Mouse (Mus musculus) gonadal fat pad, adult 2 months (tissue): ENCODE measurements around the gene Rbsn. TPM values are rescaled to one million over a fixed set of nuclear protein-coding genes. Genes with fewer than 3 reads are reported as not detected.

Experiments
- DNase-seq: peaks from one replicate; pipeline ENCODE4 v3.0.0-alpha.2; 2012; ENCODE audit warnings: low read depth
- polyA plus RNA-seq: library from polyadenylated mRNA; depleted of rRNA; stranded (reverse); fragments of >200 nt; gene quantifications from 2 replicates; pipeline ENCODE4 v1.2.3, GENCODE M21; 2012; rRNA removed

Rbsn gene
- polyA plus RNA-seq, 1 experiment, result 11.1 TPM

DNA sequence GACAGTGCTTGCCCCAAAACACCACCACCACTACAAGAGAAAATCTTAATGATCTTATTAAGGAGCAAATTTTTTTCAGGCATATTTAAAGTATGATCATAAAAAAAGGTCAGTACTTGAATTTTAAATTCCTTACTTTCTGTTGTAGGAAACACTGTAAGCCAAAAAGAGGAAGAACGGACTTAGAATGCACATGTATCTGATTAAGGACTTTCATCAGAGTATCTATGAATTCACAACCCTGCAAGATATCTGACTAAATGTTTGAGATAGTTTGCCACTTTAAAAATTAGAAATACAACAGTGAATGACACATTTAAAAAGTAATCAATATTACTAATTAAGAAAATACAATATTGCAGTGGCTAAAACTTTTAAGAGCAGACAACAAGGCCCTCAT lies 38.3 kb downstream of the Rbsn start:
- DNase-seq, result no peak

DNA sequence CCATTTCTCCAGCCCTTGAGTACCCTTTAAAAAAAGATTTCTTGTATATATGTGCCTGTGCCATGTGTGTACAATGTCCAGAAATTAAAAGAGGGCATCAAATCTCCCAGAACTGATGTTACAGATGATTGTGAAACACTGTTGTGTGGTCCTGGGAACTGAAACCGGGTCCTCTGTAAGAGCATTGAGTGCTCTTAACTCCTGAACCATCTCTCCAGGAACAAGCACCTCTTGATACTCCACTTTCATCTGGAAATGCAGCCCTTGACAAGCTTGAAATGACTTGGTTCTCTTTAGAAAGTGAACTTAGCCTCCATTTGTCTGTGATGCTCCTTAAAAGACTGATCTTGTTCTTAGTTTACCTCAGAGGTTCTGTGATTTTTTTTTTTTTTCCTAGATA lies 52.0 kb downstream of the Rbsn start:
- DNase-seq, result no peak

GRCm38 (mm10) chr6:92158801-92159200 lies 55.9 kb downstream of the Rbsn start:
- DNase-seq, result no peak

DNA sequence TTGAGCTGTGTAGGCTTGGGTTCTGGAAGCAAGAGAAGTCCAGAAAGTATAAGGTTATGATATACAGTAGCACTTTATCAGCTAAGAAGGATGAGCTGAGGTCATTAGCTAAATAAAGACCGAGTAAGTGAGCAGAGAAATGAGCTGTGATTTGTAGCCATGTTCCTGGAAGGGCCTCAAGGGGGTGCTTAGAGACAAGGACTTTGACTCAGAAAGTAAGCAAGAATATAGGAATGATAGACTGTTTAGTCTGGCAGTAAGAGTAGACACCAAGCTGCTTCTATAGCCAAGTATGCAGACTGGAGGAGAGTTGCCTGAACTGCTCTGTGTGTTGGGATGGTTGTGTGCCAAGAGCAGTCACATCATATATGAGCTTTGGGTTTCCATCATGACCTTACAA lies 61.0 kb downstream of the Rbsn start:
- no peak for DNase-seq

DNA sequence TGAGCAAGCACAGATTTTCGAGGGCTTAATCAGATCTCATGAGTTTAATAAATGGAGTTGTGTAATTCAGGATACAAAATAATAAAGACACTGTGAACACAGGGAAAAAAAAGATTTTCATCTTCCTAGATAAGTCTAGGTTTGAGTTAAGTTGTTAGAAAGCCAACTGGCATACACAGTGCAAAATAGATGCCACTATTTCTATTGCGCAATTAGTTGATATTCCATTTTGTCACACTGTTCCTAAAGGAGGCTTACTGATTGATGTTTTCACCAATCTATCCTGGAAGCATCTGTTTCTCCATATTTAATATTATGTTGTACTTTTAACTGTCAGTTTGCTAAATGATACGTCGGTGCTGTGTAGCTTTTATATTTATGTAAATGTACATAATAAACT lies 68.8 kb downstream of the Rbsn start:
- DNase-seq, result no peak

Other genes starting within 250 kb of the Rbsn start
- gene Fgd5, start 236.0 kb downstream of the Rbsn start, polyA plus RNA-seq, result 8.3 and 9.3 TPM in 2 replicates
- 17.2 and 18.8 TPM in 2 replicates for gene Nr2c2, start 123.5 kb downstream of the Rbsn start, polyA plus RNA-seq
- 10.6 and 16.7 TPM in 2 replicates for gene Mrps25, start 30.9 kb downstream of the Rbsn start, polyA plus RNA-seq
- gene Trh, start 29.7 kb upstream of the Rbsn start, polyA plus RNA-seq, result not detected in 2 replicates